Mouse (Mus musculus): Measurements from ENCODE around the gene Pnkp. TPM values are rescaled to one million over a fixed set of nuclear protein-coding genes. Genes with fewer than 3 reads are reported as not detected.

Gene Pnkp
- polyA plus RNA-seq, 1 experiment from 2014 or later = 22.4 TPM

DNA sequence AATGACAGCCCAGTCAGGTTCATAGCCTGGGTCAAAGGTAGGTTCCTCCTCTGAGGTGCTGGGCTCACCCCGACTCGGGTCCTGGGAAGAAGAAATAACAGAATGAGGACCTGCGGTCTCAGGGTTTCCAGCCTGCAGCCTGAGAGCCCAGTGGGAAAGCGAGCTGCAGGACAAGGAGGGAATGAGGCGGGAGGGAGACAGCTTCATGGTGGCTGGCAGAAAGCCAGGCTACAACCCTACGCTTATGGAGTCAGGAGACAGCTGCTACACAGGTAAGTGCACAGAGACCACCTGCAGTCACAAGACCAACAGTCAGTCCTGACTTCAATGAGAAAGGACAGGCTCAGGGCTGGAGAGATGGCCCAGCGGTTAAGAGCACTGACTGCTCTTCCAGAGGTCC lies 10.1 kb upstream of the Pnkp start:
- Histone ChIP-seq H3K4me1 (replicated peaks) (peaks cover 27% of the 10 kb centered on the region), H3K36me3 (peaks cover 51% of the 10 kb centered on the region), H3K27me3 (no peaks in the 10 kb centered on the region), H3K4me2 (no peak overlapping the region), H3K9ac (no peak overlapping the region), H3K27ac (no peak overlapping the region), H3K4me3 (no peak overlapping the region), H3K9me3 (replicated peaks) (no peaks in the 10 kb centered on the region)
- 88% methylated on average over 7 of the region's 7 CpGs for WGBS
- no peak for ATAC-seq (replicated peaks; ENCODE audit: insufficient number of reproducible peaks, insufficient read depth, low FRiP score, low read depth)

- H3K9me3 ChIP-seq (replicated peaks) = no peaks in the 10 kb centered on the region
- WGBS = 78% methylated on average over 5 of the region's 5 CpGs
- ATAC-seq (replicated peaks; ENCODE audit: insufficient number of reproducible peaks, insufficient read depth, low FRiP score, low read depth) = no peak
- H3K27ac ChIP-seq = 0 out of 2 replicates have a peak overlapping the region, but pooled peaks have one; percentile 97
- H3K36me3 ChIP-seq = peaks cover 44% of the 10 kb centered on the region
- H3K4me1 ChIP-seq (replicated peaks) = peaks cover 32% of the 10 kb centered on the region
- H3K9ac ChIP-seq = peak overlapping the region; percentile 54
- peak overlapping the region; percentile 87 for H3K4me3 ChIP-seq
- peak overlapping the region; percentile 76 for H3K4me2 ChIP-seq
- no peaks in the 10 kb centered on the region for H3K27me3 ChIP-seq
Measured at GRCm38 (mm10) chr7:44847772-44848171, 9.2 kb upstream of the Pnkp start.

DNA sequence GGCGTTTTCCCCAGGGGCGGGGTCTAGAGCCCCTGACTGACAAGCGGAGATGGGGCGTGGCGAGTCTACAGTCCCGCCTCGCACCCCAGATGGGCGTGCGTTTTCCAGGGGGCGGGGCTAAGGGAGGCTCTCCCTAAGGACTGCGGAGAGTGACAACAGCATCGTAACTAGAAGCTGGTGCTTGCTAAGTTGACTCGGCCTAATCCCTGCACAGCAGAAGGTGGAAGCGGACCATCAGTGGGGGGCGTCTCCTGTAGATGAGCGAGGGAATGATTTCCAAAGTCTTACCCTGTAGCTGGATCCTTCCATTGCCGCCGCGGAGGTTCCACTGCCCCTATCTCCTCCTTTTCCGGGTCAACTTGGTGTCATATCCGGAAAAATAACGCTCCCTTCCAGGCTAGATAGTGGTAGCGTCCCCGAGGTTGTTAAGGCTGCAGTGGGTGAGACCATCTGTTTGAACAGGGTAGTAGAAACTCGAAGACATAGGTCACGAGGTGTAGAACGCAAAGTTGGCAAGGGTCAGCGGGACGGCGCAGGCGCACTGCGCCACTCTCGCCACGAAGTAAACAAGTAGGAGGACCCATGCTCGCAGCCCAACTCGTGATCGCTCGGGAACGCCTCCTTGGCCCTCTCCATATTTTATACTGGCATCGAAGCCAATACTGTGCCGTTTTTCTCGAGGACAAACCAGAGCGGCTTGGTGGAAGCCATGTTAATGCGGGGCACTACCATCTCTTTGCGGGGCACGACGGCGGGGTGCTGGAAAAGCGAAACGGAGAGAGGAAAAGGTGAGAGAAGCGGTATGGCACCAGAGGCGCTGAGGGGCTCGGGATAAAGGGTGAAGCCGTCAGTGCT lies 8.2 kb upstream of the Pnkp start, which contains the start of the genes Akt1s1 and Tbc1d17:
Akt1s1 (plus strand) TSS at position 431 of the 855 bp plus-strand sequence.
Tbc1d17 (minus strand) TSS at position 519 of the 855 bp plus-strand sequence.
- H3K9ac ChIP-seq = peak within 1 kb of the TSS; percentile 78
- peak within 1 kb of the TSS; percentile 87 for H3K4me3 ChIP-seq
- ATAC-seq (replicated peaks; ENCODE audit: insufficient number of reproducible peaks, insufficient read depth, low FRiP score, low read depth) = peak; percentile 81
- H3K9me3 ChIP-seq (replicated peaks) = no peaks in the 10 kb centered on the region
- peaks cover 38% of the 10 kb centered on the region for H3K36me3 ChIP-seq
- H3K4me1 ChIP-seq (replicated peaks) = peaks cover 41% of the 10 kb centered on the region
- H3K27me3 ChIP-seq = no peaks in the 10 kb centered on the region
- H3K4me2 ChIP-seq = peak within 1 kb of the TSS; percentile 76
- peak within 1 kb of the TSS; percentile 97 for H3K27ac ChIP-seq
- WGBS = under 1% methylated on average over 54 of the region's 54 CpGs

GRCm38 (mm10) chr7:44849416-44850111 lies 7.4 kb upstream of the Pnkp start:
- peak overlapping the region; percentile 87 for H3K4me3 ChIP-seq
- ATAC-seq (replicated peaks; ENCODE audit: insufficient number of reproducible peaks, insufficient read depth, low FRiP score, low read depth) = peak; percentile 72
- peak overlapping the region; percentile 78 for H3K9ac ChIP-seq
- WGBS = under 1% methylated on average over 41 of the region's 41 CpGs
- peak overlapping the region; percentile 97 for H3K27ac ChIP-seq
- H3K36me3 ChIP-seq = peaks cover 30% of the 10 kb centered on the region
- no peaks in the 10 kb centered on the region for H3K27me3 ChIP-seq
- peaks cover 46% of the 10 kb centered on the region for H3K4me1 ChIP-seq (replicated peaks)
- H3K9me3 ChIP-seq (replicated peaks) = no peaks in the 10 kb centered on the region
- peak overlapping the region; percentile 76 for H3K4me2 ChIP-seq

GRCm38 (mm10) chr7:44850146-44850545 lies 6.8 kb upstream of the Pnkp start:
- no peaks in the 10 kb centered on the region for H3K27me3 ChIP-seq
- peak overlapping the region; percentile 78 for H3K9ac ChIP-seq
- peak overlapping the region; percentile 97 for H3K27ac ChIP-seq
- H3K36me3 ChIP-seq = peaks cover 25% of the 10 kb centered on the region
- H3K4me1 ChIP-seq (replicated peaks) = peaks cover 50% of the 10 kb centered on the region
- peak; percentile 36 for ATAC-seq (replicated peaks; ENCODE audit: insufficient number of reproducible peaks, insufficient read depth, low FRiP score, low read depth)
- WGBS = under 1% methylated on average over 33 of the region's 33 CpGs
- peak overlapping the region; percentile 87 for H3K4me3 ChIP-seq
- H3K9me3 ChIP-seq (replicated peaks) = no peaks in the 10 kb centered on the region
- H3K4me2 ChIP-seq = peak overlapping the region; percentile 76

DNA sequence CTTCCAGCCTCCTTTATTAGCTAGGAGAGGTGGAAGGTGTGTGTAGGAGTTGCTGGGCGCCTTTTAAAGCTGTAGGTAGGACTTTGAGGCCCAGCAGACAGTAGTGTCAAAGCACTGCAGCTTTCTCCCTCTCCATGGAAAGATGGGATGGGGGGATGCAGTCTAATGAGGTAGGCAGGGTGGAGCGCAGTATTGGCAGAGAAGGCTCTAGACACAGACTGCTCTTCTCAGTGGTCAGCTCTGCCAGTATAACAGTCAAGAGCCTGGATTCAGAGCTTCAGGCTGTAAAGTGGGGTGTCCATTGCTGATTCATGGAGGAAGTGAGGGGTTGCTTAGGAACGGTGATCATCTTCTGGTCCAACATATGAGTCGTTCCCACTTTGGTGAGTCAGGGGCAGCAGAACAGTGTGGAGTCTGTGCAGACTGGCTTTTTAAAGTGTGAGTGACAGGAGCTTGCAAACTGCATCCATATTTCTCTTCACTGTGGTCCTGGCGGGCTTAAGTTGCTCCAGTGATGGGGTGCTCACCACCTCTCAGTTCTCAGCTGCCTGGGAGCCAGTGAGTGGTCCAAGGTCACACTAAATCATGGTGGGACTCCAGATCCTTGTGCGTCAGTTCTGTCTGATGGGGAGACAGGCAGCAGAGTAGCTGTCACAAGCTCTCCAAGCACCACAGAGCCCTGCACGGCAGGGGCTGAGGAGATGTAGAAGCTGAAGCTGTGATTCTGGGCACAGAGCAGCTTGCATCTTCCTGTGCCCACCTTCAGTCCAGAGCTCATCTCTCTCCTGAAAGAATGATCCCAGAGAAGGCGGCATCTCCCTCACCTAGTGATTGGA lies 5.9 kb upstream of the Pnkp start:
- Histone ChIP-seq H3K36me3 (peaks cover 16% of the 10 kb centered on the region), H3K27me3 (no peaks in the 10 kb centered on the region), H3K4me2 (peak overlapping the region; percentile 76), H3K9me3 (replicated peaks) (no peaks in the 10 kb centered on the region), H3K27ac (peak overlapping the region; percentile 97), H3K4me1 (replicated peaks) (peaks cover 59% of the 10 kb centered on the region), H3K4me3 (peak overlapping the region; percentile 87), H3K9ac (peak overlapping the region; percentile 78)
- WGBS = 71% methylated on average over 8 of the region's 8 CpGs
- ATAC-seq (replicated peaks; ENCODE audit: insufficient number of reproducible peaks, insufficient read depth, low FRiP score, low read depth) = no peak

DNA sequence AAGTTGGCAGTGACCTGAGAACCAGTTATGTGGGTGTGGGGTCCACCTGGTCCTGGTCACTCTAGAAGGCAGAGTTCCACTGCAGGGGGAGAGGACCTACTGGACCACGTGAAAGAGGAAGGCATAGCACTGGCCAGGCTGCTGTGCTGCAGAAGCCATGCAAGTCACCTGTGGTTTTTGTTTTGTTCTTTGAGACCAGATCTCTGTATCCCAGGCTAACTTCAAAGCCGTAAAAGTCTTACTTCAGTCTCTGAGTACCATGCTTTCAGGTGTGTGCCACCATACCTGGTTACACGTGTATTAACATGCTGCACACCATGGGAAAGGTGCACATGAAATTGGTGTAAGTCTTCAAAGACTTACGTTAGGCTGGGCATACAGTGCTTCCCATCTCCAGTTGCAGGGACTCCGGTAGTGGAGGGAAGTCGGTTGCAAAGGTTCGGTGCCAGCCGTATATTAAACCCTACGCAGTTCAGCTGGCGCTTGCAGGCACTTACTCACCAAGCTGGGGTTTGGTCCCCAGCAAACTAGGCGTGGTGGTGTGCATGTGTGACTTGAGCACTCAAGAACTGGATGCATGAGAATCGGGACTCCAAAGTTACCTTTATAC lies 5.2 kb upstream of the Pnkp start:
- Histone ChIP-seq H3K9ac (no peak overlapping the region), H3K9me3 (replicated peaks) (no peaks in the 10 kb centered on the region), H3K4me3 (no peak overlapping the region), H3K4me2 (0 out of 2 replicates have a peak overlapping the region, but pooled peaks have one; percentile 76), H3K27me3 (no peaks in the 10 kb centered on the region), H3K27ac (no peak overlapping the region), H3K4me1 (replicated peaks) (peaks cover 64% of the 10 kb centered on the region), H3K36me3 (peaks cover 9% of the 10 kb centered on the region)
- ATAC-seq (replicated peaks; ENCODE audit: insufficient number of reproducible peaks, insufficient read depth, low FRiP score, low read depth) = no peak
- 91% methylated on average over 12 of the region's 12 CpGs for WGBS

- WGBS = 86% methylated on average over 36 of the region's 36 CpGs
- H3K36me3 ChIP-seq = peaks cover 7% of the 10 kb centered on the region
- no peak overlapping the region for H3K27ac ChIP-seq
- H3K4me3 ChIP-seq = no peak overlapping the region
- H3K4me2 ChIP-seq = no peak overlapping the region
- H3K27me3 ChIP-seq = no peaks in the 10 kb centered on the region
- no peak overlapping the region for H3K9ac ChIP-seq
- H3K4me1 ChIP-seq (replicated peaks) = peaks cover 63% of the 10 kb centered on the region
- ATAC-seq (replicated peaks; ENCODE audit: insufficient number of reproducible peaks, insufficient read depth, low FRiP score, low read depth) = no peak
- H3K9me3 ChIP-seq (replicated peaks) = no peaks in the 10 kb centered on the region
Measured at GRCm38 (mm10) chr7:44852259-44853027, 4.5 kb upstream of the Pnkp start.

DNA sequence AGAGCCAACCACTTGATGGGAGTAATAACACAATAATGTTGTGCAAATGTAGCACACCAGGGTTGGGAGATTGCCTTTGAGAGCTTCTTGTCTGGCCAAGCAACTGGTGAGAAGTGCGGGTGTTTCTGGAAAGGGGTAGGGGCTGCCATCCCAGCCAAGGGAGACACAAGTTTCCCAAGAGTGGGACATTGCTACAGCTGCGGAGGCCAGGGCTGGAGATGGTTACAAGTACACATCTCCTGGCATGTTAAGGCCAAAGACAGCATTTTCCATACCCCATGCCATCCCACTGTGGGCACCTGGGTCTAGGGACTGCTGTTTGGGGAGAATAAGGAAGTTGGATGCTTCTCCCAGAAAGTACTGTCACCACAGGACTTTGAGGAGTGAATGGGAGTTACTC lies 3.9 kb upstream of the Pnkp start:
- H3K27me3 ChIP-seq = no peaks in the 10 kb centered on the region
- H3K4me2 ChIP-seq = no peak overlapping the region
- H3K4me3 ChIP-seq = no peak overlapping the region
- no peaks in the 10 kb centered on the region for H3K9me3 ChIP-seq (replicated peaks)
- peaks cover 63% of the 10 kb centered on the region for H3K4me1 ChIP-seq (replicated peaks)
- ATAC-seq (replicated peaks; ENCODE audit: insufficient number of reproducible peaks, insufficient read depth, low FRiP score, low read depth) = no peak
- no peak overlapping the region for H3K27ac ChIP-seq
- H3K9ac ChIP-seq = no peak overlapping the region
- 88% methylated on average over 2 of the region's 2 CpGs for WGBS
- peaks cover 7% of the 10 kb centered on the region for H3K36me3 ChIP-seq

Data from heart, embryonic 15.5 days (tissue).